Mouse (Mus musculus) liver, postnatal 0 days (tissue): ENCODE results near the gene Kcnk12.

Experiments used
- CTCF ChIP-seq: sonication (generic); IDR thresholded peaks from 2 replicates; pipeline ENCODE4 v1.5.1; 2016; ENCODE audit warnings: antibody characterized with exemption, low read depth
- EP300 ChIP-seq: IDR thresholded peaks from 2 replicates; pipeline ENCODE4 v1.6.1; 2016; ENCODE audit warnings: antibody characterized with exemption, low read depth, mild to moderate bottlenecking

- TF ChIP-seq CTCF (no peak), EP300 (no peak)
These were observed 7.1 kb downstream of the Kcnk12 start for GRCm38 (mm10) chr17:87790661-87791060.
